Mouse (Mus musculus): Measurements from ENCODE around the gene A630076J17Rik.

The A630076J17Rik gene

DNA sequence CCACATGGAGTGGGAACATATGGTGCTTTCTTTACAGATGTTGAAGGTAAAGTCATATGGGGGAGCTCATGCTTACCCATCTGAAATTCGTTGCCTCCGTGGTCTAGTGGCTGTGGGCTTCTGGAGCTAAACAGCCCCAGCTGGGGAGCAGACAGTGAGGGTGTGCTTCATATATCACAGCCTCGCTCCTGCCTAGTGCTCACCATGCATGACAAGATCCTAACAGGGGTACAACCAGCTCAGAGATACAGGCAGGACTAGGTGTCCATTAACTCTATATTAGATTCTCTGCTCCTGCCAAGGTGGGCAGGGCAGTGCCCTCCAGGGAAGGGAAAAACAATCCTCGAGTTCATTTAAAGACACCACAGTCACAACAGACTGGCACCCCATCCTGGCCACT is 788 bp downstream of the A630076J17Rik start:
- no peak for DNase-seq

DNA sequence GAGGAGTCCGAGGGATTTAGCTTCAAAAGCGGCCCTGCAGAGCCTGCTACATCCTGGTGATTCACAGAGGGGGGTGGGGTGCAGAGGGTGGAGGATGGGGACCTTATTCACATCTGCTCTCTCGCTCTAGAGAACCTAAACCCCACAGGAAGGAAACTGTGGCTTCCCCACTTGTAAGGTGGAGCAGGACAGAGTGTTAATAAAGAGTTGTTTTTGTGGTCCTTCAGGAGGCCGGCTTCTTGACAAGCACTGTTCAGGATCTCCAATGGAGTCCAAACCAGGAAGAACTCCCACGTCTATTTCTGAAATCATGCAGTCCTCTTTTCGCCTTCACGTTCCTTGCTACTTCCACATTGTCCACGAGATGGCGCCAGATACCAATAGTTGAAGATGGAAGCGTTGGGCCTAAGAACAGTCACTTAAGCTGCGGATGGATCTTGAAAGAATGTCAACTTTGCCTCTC is 3.0 kb downstream of the A630076J17Rik start:
- DNase-seq, result peak; percentile 62 to 74

DNA sequence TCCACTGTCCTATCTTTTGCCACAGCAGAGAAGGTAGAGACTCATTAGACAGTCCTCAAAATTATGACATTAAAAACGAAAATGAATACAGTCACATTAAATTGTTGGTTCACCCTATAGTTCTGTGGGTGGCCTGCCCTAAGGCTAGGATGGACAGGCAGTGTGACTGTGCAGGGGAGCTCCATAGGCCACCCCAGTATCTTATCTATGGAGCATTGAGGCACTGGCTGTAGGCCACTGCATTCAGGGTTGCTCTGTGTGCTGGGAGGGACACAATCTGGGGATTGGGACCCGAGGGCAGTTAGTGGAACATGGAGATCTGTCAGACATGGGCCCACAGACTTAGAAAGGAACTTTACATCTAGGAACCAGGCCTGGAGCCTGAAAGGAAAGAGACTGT is 3.5 kb downstream of the A630076J17Rik start:
- no peak for DNase-seq

DNA sequence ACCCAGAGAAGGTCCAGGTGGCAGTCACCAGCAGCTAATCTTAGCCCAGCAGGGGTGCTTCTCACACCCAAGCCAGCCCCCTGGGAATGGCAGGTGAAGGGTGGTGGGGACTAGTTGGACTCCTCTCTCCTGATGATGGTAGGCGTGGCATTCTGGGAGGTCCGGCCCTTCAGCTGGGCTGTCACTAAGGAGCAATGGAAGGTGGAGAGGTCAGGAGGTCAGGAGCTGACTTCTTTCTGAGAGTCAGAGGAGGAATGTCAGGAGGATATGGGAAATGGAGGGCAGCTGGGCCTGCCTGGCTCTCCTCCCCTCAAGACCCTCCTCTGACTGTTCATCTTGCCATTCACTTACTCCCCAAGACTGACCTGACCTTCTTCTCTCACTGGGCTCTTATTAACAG is 7.6 kb downstream of the A630076J17Rik start:
- no peak for DNase-seq

DNA sequence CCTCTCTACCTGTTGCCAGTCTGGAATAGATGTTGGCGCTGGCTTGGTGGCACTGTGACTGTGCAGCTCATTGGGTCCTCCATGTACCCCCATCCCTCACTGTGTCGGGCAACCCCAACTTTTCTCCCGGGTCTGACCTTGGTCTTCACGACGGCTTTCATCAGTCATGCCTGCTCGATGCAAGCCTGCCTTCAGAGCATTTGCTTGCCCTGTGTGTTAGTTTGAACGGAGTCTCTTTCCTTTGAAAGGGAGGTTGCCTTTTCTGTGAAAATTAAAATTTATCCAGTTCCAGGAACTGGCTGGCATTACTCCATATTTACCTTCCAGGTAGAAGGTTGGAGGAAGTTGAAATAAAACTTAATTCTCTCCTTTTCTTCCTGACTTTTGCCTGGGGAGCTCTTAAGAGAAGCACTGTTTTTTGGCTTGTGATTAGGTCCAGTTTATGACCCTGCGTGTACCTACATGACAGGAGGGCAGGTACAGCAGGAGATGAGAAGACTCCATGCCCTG is 8.1 kb downstream of the A630076J17Rik start:
- no peak for DNase-seq

DNA sequence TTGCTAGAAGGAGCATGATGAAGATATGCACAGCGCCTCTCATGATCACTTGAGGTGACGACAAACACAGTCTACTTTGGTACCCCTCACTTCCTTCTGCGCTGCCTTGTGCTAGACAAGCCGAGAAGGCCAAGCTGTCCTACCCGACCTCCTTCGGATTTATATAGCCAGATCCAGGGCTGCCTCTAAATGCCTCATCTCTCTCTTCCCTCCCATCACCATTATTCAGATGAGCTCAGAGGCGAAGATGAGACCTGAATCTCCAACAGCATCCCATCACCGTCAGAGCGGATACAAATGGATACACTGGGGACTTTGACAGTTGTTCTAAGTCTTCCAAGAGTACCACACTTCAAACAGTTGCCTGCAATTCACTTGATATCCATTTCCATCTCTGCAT is 9.2 kb downstream of the A630076J17Rik start, which contains the start of gene Prok1:
Gene Prok1 (minus strand): TSS at position 101 of the 400 bp plus-strand sequence.
- no peak for DNase-seq

DNA sequence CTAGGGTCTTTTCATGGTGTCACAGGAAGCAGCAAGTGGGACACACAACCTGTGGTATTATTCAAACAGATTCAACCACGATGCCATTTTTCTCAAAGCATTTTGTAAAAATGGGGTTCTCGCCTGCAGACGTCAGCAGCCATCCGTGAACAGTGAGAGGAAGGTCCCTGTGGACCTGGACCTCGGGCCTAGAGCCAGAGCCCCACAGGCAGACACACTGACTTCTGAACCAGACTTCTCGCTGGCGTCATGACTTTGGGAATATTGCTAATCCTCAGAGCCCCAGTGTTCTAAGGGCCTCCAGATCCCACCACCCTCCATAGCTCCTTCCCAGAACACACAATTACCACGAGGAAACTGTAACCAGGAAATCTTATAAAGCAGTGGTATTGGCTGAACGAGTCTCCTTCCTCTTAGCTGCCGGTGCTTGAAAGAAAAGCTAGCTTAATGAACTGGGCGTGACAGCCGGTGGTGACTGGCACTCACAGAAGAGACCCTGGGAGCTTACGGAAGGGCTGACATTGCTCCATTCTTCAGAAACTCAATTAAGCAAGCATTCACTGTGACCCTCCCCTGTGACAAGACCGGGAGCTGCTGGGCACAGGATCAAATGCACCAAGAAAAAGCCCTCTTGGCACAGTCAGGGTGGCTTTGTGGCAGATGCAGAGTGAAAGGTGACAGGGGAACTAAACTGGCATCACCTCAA is 11.1 kb downstream of the A630076J17Rik start:
- no peak for DNase-seq

DNA sequence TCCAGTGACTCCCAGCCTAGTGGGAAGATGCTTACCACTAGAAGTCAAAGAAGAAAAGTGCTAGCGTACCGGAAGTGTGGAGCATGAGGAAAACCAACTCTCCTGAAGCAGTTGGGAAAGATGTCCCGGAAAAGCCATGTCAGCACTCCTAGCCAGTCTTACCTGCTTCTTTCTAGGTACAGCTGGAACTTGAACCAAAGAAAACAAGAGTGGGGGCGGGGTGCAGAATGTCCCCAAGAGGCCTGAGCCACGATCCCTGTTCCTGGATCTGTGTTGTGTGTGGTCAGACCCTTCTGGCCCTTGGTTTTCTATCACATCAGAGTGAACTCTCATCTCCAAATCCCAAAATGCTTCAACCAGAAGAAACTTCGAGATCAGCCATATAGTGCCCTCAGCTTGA is 16.5 kb downstream of the A630076J17Rik start:
- no peak for DNase-seq

DNA sequence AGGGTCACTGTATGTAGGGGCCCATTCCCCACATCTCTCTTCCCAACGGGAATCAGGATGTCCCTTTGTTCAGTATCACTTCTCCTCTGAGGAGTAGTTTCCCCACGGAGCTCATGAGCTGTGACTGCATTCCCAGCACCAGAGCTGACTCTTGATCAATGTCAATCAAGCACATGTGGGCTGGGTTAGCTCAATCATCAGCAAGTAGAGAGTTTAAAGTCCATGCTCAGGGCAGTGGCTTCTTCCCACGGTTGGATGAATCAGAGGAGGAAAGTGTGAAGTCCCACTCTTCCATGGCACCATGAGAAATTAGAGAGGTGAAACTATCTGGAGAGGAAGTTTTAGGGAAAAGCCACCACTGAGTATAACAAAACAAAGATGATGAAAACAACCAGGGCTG is 18.6 kb downstream of the A630076J17Rik start:
- DNase-seq, result no peak

DNA sequence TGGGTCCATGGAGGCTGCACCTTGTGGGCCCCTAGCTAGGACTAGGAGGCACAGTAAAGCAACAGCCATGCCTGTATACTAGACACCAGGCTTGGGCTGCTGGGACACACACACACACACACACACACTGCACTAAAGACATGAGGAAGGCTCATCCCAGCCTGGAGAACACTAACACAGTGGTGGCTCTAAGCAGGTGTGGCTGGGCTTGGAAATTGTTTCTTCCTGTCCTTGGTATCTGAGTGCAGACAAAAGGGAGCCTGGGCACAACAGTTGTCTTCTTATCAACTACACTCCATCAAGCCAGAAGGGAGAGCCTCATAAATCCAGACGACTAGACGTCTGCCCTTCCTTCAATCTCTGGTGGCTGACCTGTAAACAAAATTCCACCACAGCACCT is 19.9 kb downstream of the A630076J17Rik start:
- DNase-seq, result no peak

DNA sequence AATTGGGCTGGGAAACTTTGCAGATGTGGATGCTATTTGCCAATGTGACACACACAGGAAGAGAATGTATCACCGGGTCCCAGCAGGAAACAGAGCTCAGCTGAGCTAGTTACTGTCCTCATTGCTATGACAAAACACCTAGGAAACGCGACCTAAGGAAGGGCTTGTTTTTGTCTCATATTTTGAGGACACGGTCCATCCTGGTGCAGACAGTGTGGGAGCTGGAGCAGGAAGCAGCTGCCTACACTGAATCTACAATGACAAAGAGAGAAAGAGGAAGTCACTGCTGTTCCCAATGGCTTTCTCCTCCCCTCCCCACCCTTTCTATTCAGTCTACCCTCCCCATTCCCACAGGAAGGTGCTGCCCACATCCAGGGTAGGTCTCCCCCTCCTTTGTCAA is 21.6 kb downstream of the A630076J17Rik start:
- no peak for DNase-seq

DNA sequence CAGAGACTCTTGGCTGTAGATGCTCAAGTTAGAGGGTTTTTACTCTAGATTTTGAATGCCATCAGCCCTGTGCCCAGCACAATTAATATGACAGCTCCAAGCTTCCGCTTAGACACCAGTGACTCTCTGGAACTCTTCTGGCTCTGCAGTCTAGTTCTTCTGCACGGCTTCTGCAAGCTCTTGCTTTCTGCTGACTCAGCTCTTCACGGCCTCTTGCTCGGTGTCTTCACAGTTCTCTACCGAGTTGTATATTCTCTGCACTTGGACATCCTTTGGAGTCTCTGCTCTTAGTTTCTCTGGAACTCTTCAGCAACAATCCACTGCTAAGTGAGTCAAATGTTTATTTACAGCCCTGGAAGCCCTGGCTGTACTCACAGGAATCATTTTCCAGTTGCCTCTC is 23.5 kb downstream of the A630076J17Rik start:
- no peak for DNase-seq

DNA sequence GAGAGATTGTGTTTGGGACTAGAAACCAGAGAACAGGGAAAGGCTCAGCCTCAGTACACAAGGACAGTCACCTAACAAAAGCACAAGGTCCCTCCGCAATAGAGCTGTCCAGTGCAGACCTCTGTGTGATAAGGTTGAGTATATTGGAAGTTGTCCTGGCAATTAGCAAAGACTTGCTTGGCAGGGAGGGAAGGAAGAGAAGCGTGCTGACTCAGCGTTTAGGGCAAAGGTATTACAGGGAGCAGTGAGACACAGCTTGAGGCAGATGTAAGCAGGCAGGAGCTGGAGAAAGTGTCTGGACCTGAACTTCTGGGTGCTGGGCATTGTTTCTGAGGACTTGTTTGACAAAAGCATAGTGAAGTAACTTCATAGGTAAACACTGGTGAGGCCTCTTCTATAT is 25.6 kb downstream of the A630076J17Rik start:
- no peak for DNase-seq

DNA sequence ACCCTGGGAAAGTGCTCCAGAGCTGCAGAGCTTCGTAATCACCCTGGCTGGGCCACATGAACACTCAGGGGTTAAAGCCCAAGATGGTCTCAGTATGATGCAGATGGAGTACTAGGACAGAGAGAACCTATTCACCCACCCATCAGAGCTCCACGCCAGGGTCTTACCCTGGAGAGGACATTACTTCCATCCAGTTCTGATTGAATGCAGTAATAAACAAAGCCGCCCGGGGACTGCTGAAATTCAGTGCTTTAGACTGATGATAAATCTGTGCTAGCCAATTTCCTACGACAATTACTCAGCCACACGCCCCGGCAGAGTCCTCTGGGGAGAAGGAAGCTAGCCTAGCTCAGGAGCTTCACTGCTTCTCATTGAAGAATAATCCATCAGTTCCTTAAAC is 26.3 kb downstream of the A630076J17Rik start:
- no peak for DNase-seq

DNA sequence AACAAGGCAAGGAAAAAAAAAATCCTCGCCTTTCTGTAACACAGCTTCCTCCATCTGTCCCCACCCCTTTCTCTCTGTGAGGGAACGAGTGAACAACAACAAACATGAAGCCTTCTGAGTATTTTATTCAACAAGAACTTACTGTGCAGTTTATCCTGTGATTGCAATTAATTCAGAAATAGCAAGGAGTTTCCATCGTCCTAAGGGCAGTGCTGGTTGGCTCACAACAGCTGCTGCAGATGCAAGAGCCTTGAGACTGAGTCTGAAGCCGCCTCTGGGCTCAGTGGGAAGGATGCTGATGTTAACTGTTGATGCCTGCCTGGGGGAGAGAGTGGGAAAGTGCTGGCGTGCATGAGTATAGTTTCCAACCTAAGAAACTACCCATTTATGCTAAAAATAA is 27.5 kb downstream of the A630076J17Rik start:
- no peak for DNase-seq

DNA sequence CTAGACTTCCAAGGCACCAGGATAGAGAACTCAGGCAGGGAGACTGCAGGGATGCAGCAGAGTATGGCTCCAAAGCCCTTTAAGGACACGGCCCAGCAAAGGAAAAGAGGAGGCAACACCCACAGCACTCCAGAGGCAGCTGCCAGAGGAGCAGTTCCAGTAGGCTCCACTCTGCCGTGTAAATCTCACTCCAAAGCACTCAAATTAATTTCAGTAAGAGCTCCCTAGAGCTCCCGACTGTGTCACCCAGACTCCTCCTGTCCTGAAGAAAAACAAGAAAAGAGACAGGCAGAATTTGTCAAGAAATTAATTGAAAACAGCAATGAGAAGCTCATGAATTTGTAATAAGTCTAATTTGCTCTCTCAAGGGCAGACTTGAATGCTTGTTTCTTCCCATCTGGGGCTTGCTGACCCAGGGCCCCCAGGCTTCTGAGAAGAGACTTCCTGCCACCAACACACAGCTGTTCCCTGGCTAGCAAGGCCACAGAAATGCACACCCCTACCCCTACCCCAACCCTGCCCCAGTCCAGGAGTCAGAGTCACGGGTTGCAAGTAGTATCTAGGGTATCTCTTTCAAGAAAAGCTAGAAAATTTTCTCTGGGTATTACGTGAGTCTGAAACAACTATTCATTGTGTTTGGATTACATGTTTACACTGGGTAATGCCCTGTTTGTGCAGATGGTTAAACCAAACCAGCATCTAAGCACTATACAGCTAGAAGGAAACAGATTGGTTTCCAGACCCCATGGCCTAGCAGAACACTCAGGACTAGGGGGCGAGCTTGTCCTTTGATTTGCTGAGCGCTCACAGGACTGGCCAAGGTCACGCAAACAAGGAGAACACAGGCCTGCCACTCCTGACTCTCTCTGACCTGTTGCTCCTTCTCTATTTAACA is 30.8 kb downstream of the A630076J17Rik start:
- peak; percentile 12 to 30 for DNase-seq

DNA sequence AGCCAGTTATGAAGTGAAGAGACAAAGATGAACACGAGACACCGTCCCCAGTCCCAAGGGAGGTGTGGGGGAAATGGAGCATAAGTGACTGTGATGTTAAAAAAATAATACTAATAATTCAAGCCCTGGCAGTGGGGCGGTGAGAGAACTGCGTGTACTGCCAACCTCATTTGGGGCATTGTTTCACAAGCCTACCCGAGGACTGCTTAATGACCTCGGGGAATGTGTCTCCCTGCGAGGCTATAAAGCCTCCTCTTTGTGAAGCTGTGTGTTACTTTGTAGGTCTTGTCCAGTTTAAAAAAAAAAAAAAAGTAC is 31.4 kb downstream of the A630076J17Rik start:
- no peak for DNase-seq

DNA sequence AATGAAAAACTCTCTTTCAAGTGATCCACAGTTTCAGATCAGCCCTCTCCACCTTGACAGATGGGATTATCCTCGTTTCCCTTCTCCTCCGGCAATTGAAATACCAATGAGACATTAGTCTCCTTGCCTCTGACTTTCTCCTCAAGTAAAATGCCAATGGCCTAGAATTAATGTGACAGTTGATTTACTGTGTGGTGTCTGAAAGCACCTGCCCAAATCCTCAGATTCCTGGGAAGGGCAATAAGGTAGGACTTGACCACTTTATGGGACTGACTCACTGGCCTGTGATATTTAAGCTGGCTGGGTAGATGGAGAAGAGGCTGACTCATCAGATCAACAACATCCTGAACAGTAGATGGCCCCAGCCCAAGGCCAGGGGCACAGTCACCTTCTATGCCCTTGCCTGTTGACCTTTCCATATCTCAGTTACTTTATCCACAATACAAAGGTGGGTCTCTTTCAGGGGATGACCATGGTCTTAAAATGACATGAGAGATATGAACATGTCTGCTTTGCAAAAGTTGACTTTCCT is 36.5 kb downstream of the A630076J17Rik start:
- DNase-seq, result no peak

DNA sequence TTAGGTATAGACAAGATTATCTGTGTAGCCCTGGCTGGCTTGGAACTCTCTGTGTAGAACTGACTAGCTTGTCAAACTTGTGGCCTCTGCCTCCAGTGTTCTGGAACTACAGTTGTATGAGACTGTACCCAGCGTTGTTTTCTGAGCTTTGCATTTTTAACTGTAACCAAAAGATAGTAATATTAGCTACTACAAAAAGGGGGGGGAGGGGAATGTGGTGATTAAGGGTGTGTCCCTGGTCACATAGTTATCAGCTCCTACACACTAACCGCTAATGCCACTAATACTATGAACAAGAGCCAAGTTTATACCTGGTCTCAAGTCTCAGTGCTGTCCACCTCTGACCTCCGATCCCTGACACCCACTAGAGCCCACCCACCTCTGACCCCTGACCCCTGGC is 42.0 kb downstream of the A630076J17Rik start:
- DNase-seq, result no peak

DNA sequence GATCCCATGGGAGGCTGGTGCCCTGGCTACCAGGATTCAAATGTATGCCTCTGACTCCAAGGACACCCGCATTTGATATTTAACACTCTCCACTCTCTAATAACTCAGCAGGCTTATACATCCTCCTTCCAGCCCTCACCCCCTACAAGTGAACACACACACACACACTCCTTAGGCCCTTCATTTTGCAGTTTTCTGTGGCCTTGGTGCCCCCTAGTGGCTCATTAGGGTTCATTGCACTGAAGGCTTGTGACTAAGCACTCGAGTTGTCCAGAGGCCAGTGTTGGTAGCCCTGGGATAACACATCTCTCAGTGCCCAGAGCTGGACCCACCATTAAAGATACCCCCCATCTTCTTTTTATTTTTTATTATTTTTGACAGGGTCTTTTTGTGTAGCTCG is 43.4 kb downstream of the A630076J17Rik start:
- peak; percentile 38 to 48 for DNase-seq

DNA sequence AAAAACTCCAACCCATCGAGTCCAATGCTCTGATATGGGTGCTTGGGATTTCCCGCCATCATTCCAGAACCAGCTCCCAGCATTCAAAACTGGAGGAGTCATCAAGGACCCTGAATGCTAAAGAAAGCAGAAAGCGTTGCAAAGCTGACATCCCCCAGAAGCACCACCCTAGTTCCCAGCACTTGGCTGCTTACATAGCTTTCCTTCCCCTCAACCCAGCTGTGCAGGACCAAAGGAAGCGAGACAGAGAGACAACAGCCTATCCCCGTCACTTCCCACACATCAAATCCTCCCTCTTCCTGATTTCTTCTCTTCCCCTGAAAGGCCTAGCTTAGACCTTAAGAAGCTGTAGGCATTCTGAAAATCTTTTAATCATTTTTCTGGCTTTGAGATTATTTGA is 44.9 kb downstream of the A630076J17Rik start:
- DNase-seq, result no peak

DNA sequence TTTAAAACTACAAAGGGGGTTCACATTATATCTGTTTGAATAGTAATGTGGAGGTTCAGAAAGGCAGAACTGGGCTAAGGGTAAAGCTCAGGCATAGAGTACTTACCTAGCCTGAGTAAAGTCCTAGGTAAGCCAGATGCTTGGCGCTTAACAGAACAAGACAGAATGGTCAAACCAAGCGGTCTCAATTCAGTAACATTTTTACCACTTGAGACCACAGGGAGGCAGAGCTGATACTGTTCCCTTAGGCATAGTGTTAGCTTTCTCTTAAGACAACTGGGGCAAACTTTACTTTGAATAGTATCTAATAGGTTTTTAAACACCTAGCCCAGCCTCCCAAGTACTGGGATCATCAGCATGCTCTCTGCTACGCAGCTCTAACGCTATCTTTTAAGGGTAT is 45.6 kb downstream of the A630076J17Rik start:
- no peak for DNase-seq

DNA sequence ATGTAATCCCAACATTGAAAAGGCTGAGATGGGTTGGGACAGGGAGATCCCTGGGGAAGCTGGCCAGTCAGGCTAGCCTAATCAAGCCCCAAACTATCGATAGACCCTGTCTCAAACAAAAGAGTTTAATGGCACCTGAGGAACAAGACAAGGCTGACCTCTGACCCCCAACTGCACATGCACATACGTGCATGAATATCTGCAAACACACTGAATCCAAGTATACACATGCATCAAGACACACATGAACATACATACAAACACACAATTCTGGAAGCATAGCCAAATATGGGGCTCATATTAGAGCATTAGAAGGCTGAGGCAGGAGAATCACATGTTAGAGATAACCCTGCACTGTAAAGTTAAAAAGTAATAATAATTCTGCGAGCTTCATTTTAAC is 46.2 kb downstream of the A630076J17Rik start:
- no peak for DNase-seq

All from thymus, postnatal 36 days (tissue).